Mouse (Mus musculus): ENCODE results near the gene Cyp2d10. TPM values are rescaled to one million over a fixed set of nuclear protein-coding genes. Genes with fewer than 3 reads are reported as not detected.
"Not testable (repeated sequence)": the region's sequence is repeated elsewhere in the genome, so short reads cannot be mapped to it uniquely, and the experiment has no call there.

Gene Cyp2d10
- total and polyA plus RNA-seq, 3 experiments: 0.73 to 1.5 TPM; not detected in 1

GRCm38 (mm10) chr15:82401516-82401915 is 5.5 kb downstream of the Cyp2d10 start:
- no peak for DNase-seq

- DNase-seq: not testable (repeated sequence)
Observed at GRCm38 (mm10) chr15:82395955-82396354, 11.0 kb downstream of the Cyp2d10 start.

- not testable (repeated sequence) for DNase-seq
Observed at GRCm38 (mm10) chr15:82393922-82394321, 13.1 kb downstream of the Cyp2d10 start, which contains the start of gene Cyp2d11. Gene Cyp2d11 (minus strand): TSS chr15:82394022.

DNA sequence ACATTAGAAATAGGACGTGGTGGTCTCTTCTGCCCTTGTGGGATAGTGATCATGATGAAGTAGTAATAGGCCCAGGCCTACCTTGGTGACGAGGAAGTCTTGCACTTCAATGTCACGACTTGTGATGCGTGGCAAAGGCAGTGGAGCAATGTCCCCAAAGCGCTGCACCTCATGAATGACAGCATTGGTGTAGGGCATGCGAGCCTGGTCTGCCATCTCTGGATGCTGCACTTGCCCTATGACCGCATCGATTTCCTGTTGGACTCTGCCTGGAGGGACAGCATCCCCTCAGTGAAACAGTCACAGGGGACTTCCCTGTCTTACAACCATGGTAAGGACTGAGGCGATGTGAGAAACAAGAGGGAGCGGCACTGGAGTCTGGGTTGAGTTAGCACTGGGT is 17.1 kb downstream of the Cyp2d10 start:
- DNase-seq: not testable (repeated sequence)

GRCm38 (mm10) chr15:82385729-82386128 is 21.3 kb downstream of the Cyp2d10 start:
- no peak for DNase-seq

DNA sequence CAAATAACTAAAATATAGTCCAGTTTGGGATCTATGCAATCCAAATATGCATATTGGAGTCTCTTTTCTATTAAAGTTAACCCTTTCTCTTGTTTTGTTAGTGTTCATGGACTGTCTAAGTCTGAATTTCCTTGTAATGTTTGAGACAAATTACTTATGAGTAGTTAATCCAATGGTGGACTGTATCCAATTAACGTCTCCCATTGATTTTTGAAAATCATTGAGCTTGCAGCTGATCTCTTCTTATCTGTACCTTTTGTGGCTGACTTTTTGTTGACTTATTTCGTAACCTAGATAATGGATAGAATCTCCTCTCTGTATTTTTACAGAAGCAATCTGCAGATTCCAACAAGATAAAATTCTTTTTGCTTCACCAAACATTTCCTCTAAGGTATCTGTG is 24.6 kb downstream of the Cyp2d10 start:
- DNase-seq: no peak

DNA sequence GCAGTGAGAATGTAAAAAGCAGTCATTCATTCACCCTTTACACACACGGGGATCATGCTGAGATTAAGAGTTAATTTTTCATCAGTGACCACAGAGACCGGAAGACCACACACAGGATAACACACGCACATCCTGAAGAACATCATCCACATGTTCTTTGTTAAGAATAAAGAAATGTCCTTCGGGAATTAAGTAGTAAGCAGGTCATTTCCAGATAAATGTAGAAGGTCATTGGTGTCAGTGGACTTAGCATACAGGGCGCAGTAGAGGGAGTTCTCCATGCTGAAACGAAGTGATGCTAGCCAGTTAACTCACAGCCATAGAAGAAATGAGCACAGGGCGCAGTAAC is 26.3 kb downstream of the Cyp2d10 start:
- no peak for DNase-seq

DNA sequence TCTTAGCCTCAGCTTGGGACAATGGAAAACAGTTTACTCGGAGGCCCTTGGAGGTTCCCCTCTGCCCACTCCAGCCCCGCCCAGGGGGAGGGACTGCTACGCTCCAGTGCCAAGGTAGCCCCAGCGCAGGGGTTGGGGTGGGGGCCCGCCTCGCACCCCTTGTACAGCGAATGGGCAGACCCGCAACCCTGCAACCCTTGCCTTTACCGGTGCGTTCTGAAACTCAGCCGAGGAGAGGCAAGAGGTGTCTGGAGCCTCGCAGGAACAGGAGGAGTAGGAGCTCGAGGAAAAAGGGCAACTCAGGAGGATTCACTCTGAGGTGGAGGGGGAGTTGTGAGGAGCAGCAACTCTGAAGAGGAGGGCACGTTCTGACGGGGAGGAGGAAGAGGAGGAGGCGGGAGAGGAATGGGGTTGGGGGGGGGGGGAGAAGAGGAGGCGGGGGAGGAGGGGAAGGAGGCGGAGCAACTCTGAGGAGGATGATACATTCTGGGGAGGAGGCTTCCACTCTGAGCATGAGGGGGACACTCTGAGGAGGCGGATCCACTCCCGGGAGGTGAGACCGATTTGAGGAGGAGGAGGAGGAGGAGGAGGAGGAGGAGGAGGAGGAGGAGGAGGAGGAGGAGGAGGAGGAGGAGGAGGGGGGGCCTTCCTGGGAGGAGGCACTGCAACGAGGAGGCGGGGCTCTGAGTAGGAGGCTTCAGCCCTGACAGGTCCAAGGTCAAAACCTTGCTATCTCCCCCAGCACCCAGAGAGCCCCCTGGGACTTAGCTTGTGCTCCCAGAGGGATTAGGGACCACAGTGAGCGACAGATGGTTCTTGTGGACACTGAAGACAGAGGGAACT is 26.9 kb downstream of the Cyp2d10 start, which contains the start of gene Cyp2d22:
TSS of gene Cyp2d22 (minus strand) at position 390 of the 843 bp plus-strand sequence.
- peak; percentile 82 for DNase-seq

DNA sequence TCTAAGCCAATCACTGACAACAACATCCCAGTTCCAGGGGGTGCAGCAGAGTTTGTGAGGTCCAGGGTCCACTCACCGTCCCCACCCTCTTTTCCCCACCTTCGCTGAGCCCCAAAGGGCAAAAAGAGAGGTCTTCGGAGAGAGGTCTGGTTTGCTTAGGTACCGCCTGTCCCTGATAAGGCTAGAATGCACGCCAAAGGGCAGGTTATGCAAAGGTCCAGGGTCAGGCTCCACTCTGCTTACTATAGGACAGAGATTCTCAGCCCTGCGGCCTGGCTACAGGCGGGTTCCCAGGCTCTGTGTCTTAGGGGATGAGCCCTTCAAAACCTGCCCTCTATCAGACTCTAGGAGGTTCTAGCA is 27.5 kb downstream of the Cyp2d10 start:
- DNase-seq: no peak

- DNase-seq: peak; percentile 33
Observed at GRCm38 (mm10) chr15:82378261-82379180, 28.5 kb downstream of the Cyp2d10 start.

DNA sequence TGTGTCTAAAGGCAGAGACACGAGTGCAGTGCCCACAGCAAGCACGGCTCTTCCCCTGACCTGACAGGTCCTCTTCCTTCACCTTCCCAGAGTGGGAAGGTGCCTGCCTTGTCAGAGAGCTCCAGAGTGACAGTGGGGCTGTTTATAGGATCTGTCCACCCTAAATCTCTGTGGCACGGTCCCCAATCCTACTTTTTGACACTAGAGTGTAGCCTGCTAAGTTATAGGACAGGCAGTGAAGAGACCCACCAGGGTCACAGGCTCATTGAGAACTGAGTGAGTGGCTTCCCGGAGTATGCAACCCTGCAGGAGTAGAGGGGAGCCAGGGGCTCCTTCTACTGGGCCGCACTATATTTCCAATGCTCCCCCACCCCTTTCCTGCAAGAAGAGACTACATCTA is 29.3 kb downstream of the Cyp2d10 start:
- no peak for DNase-seq

- peak; percentile 56 for DNase-seq
Observed at GRCm38 (mm10) chr15:82376393-82377138, 30.4 kb downstream of the Cyp2d10 start.

DNA sequence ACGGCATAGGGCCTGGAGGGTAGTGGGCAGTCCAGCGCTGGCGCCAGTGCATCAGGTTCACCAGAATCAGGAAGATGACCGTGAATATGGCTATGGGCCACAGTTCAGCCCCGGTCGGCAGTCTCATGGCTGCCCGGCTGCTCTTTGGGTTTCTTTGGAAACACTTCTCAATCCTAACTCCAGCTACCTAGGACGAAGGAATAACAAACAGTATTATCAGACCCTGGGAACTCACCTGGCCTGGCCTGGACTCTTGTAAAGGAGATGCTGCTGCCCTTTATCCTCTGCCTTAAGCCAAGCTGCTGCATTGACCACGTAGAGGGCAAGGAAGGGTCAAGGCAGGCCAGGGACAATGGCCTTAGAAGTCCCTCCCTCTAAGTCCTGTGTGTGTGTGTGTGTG is 31.1 kb downstream of the Cyp2d10 start:
- no peak for DNase-seq

DNA sequence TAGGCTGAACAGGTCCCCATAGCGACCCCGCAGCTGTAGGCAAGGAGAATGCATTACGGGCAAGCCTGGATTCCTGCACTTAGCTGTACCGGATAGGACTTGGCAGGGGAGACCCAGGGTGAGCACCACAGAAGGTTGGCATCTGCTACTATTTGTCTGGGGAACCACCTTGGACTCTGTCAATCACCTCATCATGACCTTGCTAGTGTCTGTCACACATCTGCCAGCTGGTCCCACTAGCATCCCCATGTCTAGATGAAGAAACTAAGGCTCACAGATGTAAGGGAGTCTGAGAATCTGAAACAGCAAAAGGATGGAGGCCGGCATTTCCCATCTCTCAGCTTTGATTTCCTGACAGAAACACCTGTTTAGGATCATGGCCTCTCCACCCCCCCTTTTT is 32.6 kb downstream of the Cyp2d10 start:
- no peak for DNase-seq

DNA sequence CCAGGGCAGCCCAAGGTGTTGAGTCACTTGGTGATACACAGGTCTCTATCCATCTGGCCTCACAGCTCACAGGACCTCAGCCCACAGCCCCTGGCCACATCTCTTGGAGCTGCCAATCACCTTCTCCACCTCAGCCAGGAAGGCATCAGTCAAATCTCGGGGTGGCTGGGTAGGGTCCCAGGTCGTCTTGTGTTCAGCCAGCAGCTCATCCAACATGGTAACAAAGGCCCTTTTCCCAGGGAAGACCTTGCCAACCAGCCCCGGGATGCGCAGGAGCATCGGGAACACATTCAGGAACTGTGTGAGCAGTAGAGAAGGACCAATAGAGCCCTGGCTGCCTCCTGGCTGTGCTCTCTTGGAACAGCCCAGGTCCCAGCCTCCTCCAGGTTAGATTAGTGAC is 34.0 kb downstream of the Cyp2d10 start:
- no peak for DNase-seq

- DNase-seq: no peak
Observed at GRCm38 (mm10) chr15:82372446-82372845, 34.5 kb downstream of the Cyp2d10 start.

- DNase-seq: no peak
Observed at GRCm38 (mm10) chr15:82368851-82369250, 38.1 kb downstream of the Cyp2d10 start.

- DNase-seq: no peak
Observed at GRCm38 (mm10) chr15:82368146-82368545, 38.8 kb downstream of the Cyp2d10 start.

DNA sequence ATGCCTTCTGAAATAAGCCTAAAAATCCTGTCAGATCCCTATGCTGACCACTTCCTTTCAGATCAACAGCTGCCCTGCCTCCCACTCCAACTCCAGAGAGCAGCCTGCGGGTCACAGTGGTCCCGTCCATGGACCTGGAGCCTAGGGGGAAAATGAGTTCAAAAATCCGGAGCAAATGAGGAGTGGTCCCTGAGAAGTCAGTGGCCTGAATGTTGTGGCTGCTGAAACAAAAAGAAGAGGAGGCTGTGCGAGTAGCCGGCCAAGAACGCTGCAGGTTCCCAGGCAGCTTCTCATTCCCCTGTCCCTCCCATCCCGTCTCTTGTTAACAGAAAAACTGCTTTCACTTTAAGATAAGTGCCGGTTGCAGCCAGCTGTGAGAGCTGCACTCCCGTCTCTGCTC is 42.4 kb downstream of the Cyp2d10 start:
- DNase-seq: not testable (repeated sequence)

DNA sequence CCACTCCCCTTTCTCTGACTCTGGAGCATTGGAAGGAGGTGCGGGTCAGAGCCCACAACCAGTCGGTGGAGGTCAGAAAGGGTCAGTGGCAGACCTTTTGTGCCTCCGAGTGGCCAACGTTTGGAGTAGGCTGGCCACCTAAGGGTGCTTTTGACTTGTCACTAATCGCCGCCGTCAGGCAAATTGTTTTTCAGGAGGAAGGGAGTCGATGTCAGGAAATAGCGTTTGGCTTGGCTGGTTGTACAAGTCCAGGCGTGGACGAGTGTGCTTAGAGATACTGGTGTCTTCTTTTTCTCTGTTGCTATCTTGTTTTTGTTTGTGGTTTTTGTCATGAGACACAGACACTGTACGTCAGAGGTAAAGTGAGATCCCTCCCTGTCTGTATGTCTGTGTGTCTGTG is 43.2 kb downstream of the Cyp2d10 start:
- DNase-seq: not testable (repeated sequence)

GRCm38 (mm10) chr15:82362234-82362633 is 44.8 kb downstream of the Cyp2d10 start:
- DNase-seq: peak; percentile 42

GRCm38 (mm10) chr15:82361459-82362018 is 45.5 kb downstream of the Cyp2d10 start:
- peak; percentile 26 for DNase-seq
